Mouse (Mus musculus): Measurements from ENCODE around the gene Igsf8. TPM values are rescaled to one million over a fixed set of nuclear protein-coding genes. Genes with fewer than 3 reads are reported as not detected.

The Igsf8 gene
- polyA plus RNA-seq, 1 experiment = 159 TPM

- TF ChIP-seq CTCF (IDR thresholded peaks at IDR 0.05; ENCODE audit: borderline replicate concordance, control insufficient read depth, extremely low read depth, insufficient read depth, low read length, poor library complexity) = no peak
- no peak for TF ChIP-seq POLR2A (IDR thresholded peaks at IDR 0.05; ENCODE audit: control insufficient read depth, extremely low read depth, insufficient read depth, low read length, poor library complexity)
- no peaks in the 10 kb centered on the region for H3K27me3 ChIP-seq (ENCODE audit: control insufficient read depth, insufficient read depth, low read length)
- H3K4me3 ChIP-seq (ENCODE audit: control insufficient read depth, insufficient read depth, low read length) = no peak overlapping the region
- H3K36me3 ChIP-seq (ENCODE audit: control insufficient read depth, insufficient read depth, low read length) = no peaks in the 10 kb centered on the region
- 91% methylated on average over 16 of the region's 16 CpGs for WGBS
- no peak overlapping the region for H3K27ac ChIP-seq (ENCODE audit: control insufficient read depth, insufficient read depth, low read length)
- peaks cover 9% of the 10 kb centered on the region for H3K4me1 ChIP-seq (replicated peaks; ENCODE audit: control insufficient read depth, insufficient read depth, low read length)
- no peak for DNase-seq
Observed at GRCm38 (mm10) chr1:172279768-172280509, 18.5 kb downstream of the Igsf8 start.

GRCm38 (mm10) chr1:172281522-172282254 lies 20.2 kb downstream of the Igsf8 start:
- TF ChIP-seq CTCF (IDR thresholded peaks at IDR 0.05; ENCODE audit: borderline replicate concordance, control insufficient read depth, extremely low read depth, insufficient read depth, low read length, poor library complexity) (no peak), POLR2A (IDR thresholded peaks at IDR 0.05; ENCODE audit: control insufficient read depth, extremely low read depth, insufficient read depth, low read length, poor library complexity) (no peak)
- 92% methylated on average over 10 of the region's 10 CpGs for WGBS
- Histone ChIP-seq H3K27me3 (ENCODE audit: control insufficient read depth, insufficient read depth, low read length) (no peaks in the 10 kb centered on the region), H3K4me3 (ENCODE audit: control insufficient read depth, insufficient read depth, low read length) (no peak overlapping the region), H3K4me1 (replicated peaks; ENCODE audit: control insufficient read depth, insufficient read depth, low read length) (peaks cover 5% of the 10 kb centered on the region; the same call in 1 of the 2 replicates), H3K27ac (ENCODE audit: control insufficient read depth, insufficient read depth, low read length) (no peak overlapping the region), H3K36me3 (ENCODE audit: control insufficient read depth, insufficient read depth, low read length) (no peaks in the 10 kb centered on the region)
- DNase-seq = no peak

DNA sequence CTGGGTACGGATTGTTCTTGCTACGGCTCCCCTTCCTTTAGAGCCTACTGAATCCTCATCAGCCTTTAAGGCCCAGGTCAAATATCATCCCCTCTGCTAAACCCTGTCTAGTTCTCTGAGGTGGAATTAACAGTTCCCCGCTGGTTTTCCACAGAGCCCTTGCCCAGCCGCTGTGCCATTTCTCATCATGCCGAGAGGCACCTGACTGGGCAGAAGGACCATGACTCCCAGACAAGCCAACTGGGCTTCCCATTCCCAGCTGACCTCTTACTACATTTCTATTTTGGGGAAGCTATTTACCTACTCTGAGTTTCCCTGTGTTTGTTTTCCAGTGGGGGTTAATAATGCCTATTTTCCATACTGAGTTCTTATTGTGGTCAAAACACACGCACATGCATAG lies 21.6 kb downstream of the Igsf8 start:
- no peak for TF ChIP-seq CTCF (IDR thresholded peaks at IDR 0.05; ENCODE audit: borderline replicate concordance, control insufficient read depth, extremely low read depth, insufficient read depth, low read length, poor library complexity)
- no peak for TF ChIP-seq POLR2A (IDR thresholded peaks at IDR 0.05; ENCODE audit: control insufficient read depth, extremely low read depth, insufficient read depth, low read length, poor library complexity)
- Histone ChIP-seq H3K36me3 (ENCODE audit: control insufficient read depth, insufficient read depth, low read length) (no peaks in the 10 kb centered on the region), H3K27me3 (ENCODE audit: control insufficient read depth, insufficient read depth, low read length) (no peaks in the 10 kb centered on the region), H3K27ac (ENCODE audit: control insufficient read depth, insufficient read depth, low read length) (no peak overlapping the region), H3K4me1 (replicated peaks; ENCODE audit: control insufficient read depth, insufficient read depth, low read length) (no peaks in the 10 kb centered on the region), H3K4me3 (ENCODE audit: control insufficient read depth, insufficient read depth, low read length) (no peak overlapping the region)
- DNase-seq = no peak
- WGBS = 96% methylated on average over 6 of the region's 6 CpGs

- TF ChIP-seq POLR2A (IDR thresholded peaks at IDR 0.05; ENCODE audit: control insufficient read depth, extremely low read depth, insufficient read depth, low read length, poor library complexity) (no peak), CTCF (IDR thresholded peaks at IDR 0.05; ENCODE audit: borderline replicate concordance, control insufficient read depth, extremely low read depth, insufficient read depth, low read length, poor library complexity) (no peak)
- no peak for DNase-seq
- H3K4me1 ChIP-seq (replicated peaks; ENCODE audit: control insufficient read depth, insufficient read depth, low read length) = no peaks in the 10 kb centered on the region
- no peak overlapping the region for H3K4me3 ChIP-seq (ENCODE audit: control insufficient read depth, insufficient read depth, low read length)
- no peaks in the 10 kb centered on the region for H3K36me3 ChIP-seq (ENCODE audit: control insufficient read depth, insufficient read depth, low read length)
- 97% methylated on average over 14 of the region's 14 CpGs for WGBS
- H3K27me3 ChIP-seq (ENCODE audit: control insufficient read depth, insufficient read depth, low read length) = no peaks in the 10 kb centered on the region
- no peak overlapping the region for H3K27ac ChIP-seq (ENCODE audit: control insufficient read depth, insufficient read depth, low read length)
Observed at GRCm38 (mm10) chr1:172284221-172284620, 22.8 kb downstream of the Igsf8 start.

- no peak for DNase-seq
- no peak overlapping the region for H3K4me3 ChIP-seq (ENCODE audit: control insufficient read depth, insufficient read depth, low read length)
- 59% methylated on average over 5 of the region's 5 CpGs for WGBS
- TF ChIP-seq CTCF (IDR thresholded peaks at IDR 0.05; ENCODE audit: borderline replicate concordance, control insufficient read depth, extremely low read depth, insufficient read depth, low read length, poor library complexity) (no peak), POLR2A (IDR thresholded peaks at IDR 0.05; ENCODE audit: control insufficient read depth, extremely low read depth, insufficient read depth, low read length, poor library complexity) (no peak)
- H3K4me1 ChIP-seq (replicated peaks; ENCODE audit: control insufficient read depth, insufficient read depth, low read length) = no peaks in the 10 kb centered on the region
- H3K36me3 ChIP-seq (ENCODE audit: control insufficient read depth, insufficient read depth, low read length) = no peaks in the 10 kb centered on the region
- no peak overlapping the region for H3K27ac ChIP-seq (ENCODE audit: control insufficient read depth, insufficient read depth, low read length)
- H3K27me3 ChIP-seq (ENCODE audit: control insufficient read depth, insufficient read depth, low read length) = no peaks in the 10 kb centered on the region
Observed at GRCm38 (mm10) chr1:172286740-172287139, 25.3 kb downstream of the Igsf8 start.

DNA sequence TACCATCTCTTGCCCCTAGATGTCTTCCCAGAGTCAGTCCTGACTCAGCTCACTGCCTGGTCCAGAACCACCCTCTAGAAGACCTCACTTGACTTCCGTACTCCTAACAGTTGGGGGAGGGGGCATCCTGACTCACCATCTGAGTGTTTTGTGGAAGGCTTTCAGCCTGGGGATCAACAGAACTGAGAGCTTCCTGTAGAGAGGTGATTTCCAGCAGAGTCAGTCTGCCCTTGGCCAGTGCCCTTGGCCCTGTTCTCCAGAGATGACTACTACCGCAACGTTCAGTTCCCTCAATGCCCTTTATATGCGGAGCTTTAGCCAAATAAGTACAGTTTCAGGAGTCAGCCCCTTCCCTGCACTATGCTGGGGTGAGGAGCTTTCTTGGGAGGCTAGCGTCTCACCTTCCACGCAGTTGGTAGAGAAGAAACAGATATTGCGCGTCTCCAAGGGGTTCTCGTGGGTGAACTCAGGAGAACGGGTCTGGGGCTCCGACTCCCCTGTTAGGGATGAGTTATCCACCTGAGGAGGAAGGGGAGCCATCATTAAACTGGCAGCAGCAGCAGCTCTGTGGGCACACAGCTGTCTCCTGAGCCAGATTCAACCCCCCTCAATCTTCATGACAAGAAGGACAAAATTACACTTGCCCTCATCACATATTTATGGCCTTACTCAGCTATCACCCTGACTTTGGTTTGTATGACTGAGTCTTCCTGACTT lies 27.6 kb downstream of the Igsf8 start:
- H3K36me3 ChIP-seq (ENCODE audit: control insufficient read depth, insufficient read depth, low read length) = no peaks in the 10 kb centered on the region
- no peak overlapping the region for H3K4me3 ChIP-seq (ENCODE audit: control insufficient read depth, insufficient read depth, low read length)
- TF ChIP-seq POLR2A (IDR thresholded peaks at IDR 0.05; ENCODE audit: control insufficient read depth, extremely low read depth, insufficient read depth, low read length, poor library complexity) = no peak
- TF ChIP-seq CTCF (IDR thresholded peaks at IDR 0.05; ENCODE audit: borderline replicate concordance, control insufficient read depth, extremely low read depth, insufficient read depth, low read length, poor library complexity) = no peak
- H3K27me3 ChIP-seq (ENCODE audit: control insufficient read depth, insufficient read depth, low read length) = no peaks in the 10 kb centered on the region
- 95% methylated on average over 11 of the region's 11 CpGs for WGBS
- H3K27ac ChIP-seq (ENCODE audit: control insufficient read depth, insufficient read depth, low read length) = no peak overlapping the region
- no peaks in the 10 kb centered on the region for H3K4me1 ChIP-seq (replicated peaks; ENCODE audit: control insufficient read depth, insufficient read depth, low read length)
- DNase-seq = no peak
